Mouse (Mus musculus): ENCODE measurements around the gene Tmem255a. TPM values are rescaled to one million over a fixed set of nuclear protein-coding genes. Genes with fewer than 3 reads are reported as not detected.
"Not testable (repeated sequence)": the region's sequence is repeated elsewhere in the genome, so short reads cannot be mapped to it uniquely, and the experiment has no call there.

Tmem255a gene
- polyA plus RNA-seq, 1 experiment from 2014 or later = 16.3 TPM

DNA sequence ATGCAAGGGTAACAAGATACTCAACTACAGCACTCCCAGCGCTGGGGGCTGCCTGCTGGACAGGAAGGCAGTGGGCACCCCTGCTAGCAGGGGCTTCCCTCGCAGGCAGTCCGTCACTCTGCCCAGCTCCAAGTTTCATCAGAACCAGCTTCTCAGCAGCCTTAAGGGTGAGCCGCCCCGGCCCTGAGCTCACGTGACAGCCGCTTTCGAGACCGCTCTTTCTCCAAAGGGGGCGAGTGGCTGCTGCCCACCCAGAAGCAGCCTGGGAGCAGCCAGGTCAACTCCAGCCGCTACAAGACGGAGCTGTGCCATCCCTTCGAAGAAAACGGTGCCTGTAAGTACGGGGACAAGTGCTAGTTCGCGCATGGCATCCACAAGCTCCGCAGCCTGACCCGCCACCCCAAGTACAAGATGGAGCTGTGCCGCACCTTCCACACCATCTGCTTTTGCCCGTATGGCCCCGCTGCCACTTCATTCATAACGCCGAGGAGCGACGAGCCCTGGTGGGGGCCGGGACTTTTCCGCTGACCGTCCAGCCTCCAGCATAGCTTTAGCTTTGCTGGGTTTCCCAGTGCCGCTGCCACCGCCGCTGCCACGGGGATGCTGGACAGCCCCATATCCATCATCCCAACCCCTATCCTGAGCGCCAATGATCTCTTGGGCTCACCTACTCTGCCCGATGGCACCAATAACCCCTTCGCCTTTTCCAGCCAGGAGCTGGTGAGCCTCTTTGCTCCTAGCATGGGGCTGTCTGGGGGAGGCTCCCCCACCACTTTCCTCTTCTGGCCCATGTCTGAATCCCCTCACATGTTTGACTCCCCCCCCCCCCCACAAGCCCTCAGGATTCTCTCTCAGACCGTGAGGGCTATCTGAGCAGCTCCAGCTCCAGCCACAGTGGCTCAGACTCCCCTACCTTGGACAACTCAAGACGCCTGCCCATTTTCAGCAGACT lies 71.3 kb downstream of the Tmem255a start:
- Histone ChIP-seq H3K4me1 (replicated peaks; ENCODE audit: control insufficient read depth, insufficient read depth, low read length) (no peaks in the 10 kb centered on the region), H3K27me3 (replicated peaks; ENCODE audit: control insufficient read depth, insufficient read depth, low read length) (no peaks in the 10 kb centered on the region), H3K36me3 (ENCODE audit: control insufficient read depth, insufficient read depth) (no peaks in the 10 kb centered on the region), H3K4me3 (replicated peaks; ENCODE audit: low read length) (peak overlapping the region; percentile 47), H3K27ac (ENCODE audit: low read length) (no peak overlapping the region), H3K4me2 (ENCODE audit: low read length) (peak overlapping the region; percentile 67), H3K9ac (replicated peaks; ENCODE audit: low read depth, low read length) (peak overlapping the region; percentile 48), H3K9me3 (ENCODE audit: control insufficient read depth, low read length) (0 out of 2 replicates have a peak, but pooled peaks cover 2% of the 10 kb centered on the region)
- WGBS = 25% methylated on average over 37 of the region's 38 CpGs
- peak; percentile 62 for ATAC-seq

DNA sequence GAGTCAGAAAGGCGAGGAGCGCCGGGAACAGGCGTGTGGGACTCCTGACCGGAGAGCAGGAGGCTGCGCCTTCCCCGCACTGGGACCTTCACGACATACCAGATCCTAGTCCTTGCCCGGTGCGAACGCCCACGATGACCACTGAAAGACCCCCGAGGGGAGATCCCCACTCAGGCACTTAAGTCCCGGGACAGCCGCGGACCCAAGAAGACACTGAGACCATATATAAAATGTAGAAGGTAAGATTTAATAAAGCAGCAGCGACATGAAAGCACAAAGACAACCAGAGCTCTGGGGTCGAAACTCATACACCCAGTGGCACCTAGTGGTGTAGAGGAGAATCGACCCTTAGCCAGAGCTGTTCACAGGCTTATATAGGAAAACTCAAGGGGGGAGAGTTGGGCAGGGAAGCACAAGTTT lies 72.3 kb downstream of the Tmem255a start:
- not testable (repeated sequence) for H3K4me1 ChIP-seq (replicated peaks; ENCODE audit: control insufficient read depth, insufficient read depth, low read length); H3K9me3 ChIP-seq (ENCODE audit: control insufficient read depth, low read length); H3K27me3 ChIP-seq (replicated peaks; ENCODE audit: control insufficient read depth, insufficient read depth, low read length); H3K27ac ChIP-seq (ENCODE audit: low read length); H3K36me3 ChIP-seq (ENCODE audit: control insufficient read depth, insufficient read depth)
- 33% methylated on average over 19 of the region's 19 CpGs for whole genome bisulfite sequencing
- Histone ChIP-seq H3K4me2 (ENCODE audit: low read length) (peak overlapping the region; percentile 45), H3K4me3 (replicated peaks; ENCODE audit: low read length) (peak overlapping the region; percentile 37), H3K9ac (replicated peaks; ENCODE audit: low read depth, low read length) (peak overlapping the region; percentile 49)
- ATAC-seq = peak; percentile 72

GRCm38 (mm10) chrX:38166592-38166991 lies 85.6 kb downstream of the Tmem255a start:
- H3K4me2 ChIP-seq (ENCODE audit: low read length) = no peak overlapping the region
- 79% methylated on average over 4 of the region's 4 CpGs for WGBS
- no peaks in the 10 kb centered on the region for H3K36me3 ChIP-seq (ENCODE audit: control insufficient read depth, insufficient read depth)
- no peaks in the 10 kb centered on the region for H3K27me3 ChIP-seq (replicated peaks; ENCODE audit: control insufficient read depth, insufficient read depth, low read length)
- no peak overlapping the region for H3K27ac ChIP-seq (ENCODE audit: low read length)
- H3K4me3 ChIP-seq (replicated peaks; ENCODE audit: low read length) = no peak overlapping the region
- H3K9me3 ChIP-seq (ENCODE audit: control insufficient read depth, low read length) = no peaks in the 10 kb centered on the region
- no peak for ATAC-seq
- H3K4me1 ChIP-seq (replicated peaks; ENCODE audit: control insufficient read depth, insufficient read depth, low read length) = no peaks in the 10 kb centered on the region
- H3K9ac ChIP-seq (replicated peaks; ENCODE audit: low read depth, low read length) = no peak overlapping the region

- H3K36me3 ChIP-seq (ENCODE audit: control insufficient read depth, insufficient read depth) = no peaks in the 10 kb centered on the region
- no peaks in the 10 kb centered on the region for H3K4me1 ChIP-seq (replicated peaks; ENCODE audit: control insufficient read depth, insufficient read depth, low read length)
- H3K27ac ChIP-seq (ENCODE audit: low read length) = no peak overlapping the region
- no peaks in the 10 kb centered on the region for H3K9me3 ChIP-seq (ENCODE audit: control insufficient read depth, low read length)
- no peaks in the 10 kb centered on the region for H3K27me3 ChIP-seq (replicated peaks; ENCODE audit: control insufficient read depth, insufficient read depth, low read length)
- H3K4me3 ChIP-seq (replicated peaks; ENCODE audit: low read length) = no peak overlapping the region
- H3K9ac ChIP-seq (replicated peaks; ENCODE audit: low read depth, low read length) = no peak overlapping the region
- no peak overlapping the region for H3K4me2 ChIP-seq (ENCODE audit: low read length)
- no peak for ATAC-seq
- WGBS = 84% methylated on average over 9 of the region's 9 CpGs
Observed at GRCm38 (mm10) chrX:38166064-38166463, 86.2 kb downstream of the Tmem255a start.

GRCm38 (mm10) chrX:38165315-38165714 lies 86.9 kb downstream of the Tmem255a start:
- WGBS = 92% methylated on average over 3 of the region's 3 CpGs
- Histone ChIP-seq H3K4me1 (replicated peaks; ENCODE audit: control insufficient read depth, insufficient read depth, low read length) (no peaks in the 10 kb centered on the region), H3K36me3 (ENCODE audit: control insufficient read depth, insufficient read depth) (no peaks in the 10 kb centered on the region), H3K9ac (replicated peaks; ENCODE audit: low read depth, low read length) (no peak overlapping the region), H3K27ac (ENCODE audit: low read length) (no peak overlapping the region), H3K9me3 (ENCODE audit: control insufficient read depth, low read length) (no peaks in the 10 kb centered on the region), H3K27me3 (replicated peaks; ENCODE audit: control insufficient read depth, insufficient read depth, low read length) (no peaks in the 10 kb centered on the region), H3K4me2 (ENCODE audit: low read length) (no peak overlapping the region), H3K4me3 (replicated peaks; ENCODE audit: low read length) (no peak overlapping the region)
- no peak for ATAC-seq

DNA sequence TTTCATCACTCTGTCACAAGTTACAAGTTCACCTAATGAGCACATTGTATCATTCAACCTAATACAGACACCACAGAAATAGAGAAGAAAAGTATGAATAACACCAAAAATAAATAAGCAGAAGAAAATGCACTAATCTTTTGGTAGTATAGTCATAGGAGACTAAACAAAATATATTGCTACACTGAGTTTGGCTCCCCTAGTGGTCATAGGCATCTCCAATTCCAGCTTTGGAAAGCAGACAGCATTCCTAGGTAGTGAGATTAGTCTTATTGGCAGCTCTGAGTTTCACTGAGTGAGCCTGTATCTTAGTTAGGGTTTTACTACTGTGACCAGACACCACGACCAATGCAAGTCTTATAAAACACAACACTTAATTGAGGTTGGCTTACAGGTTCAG lies 93.1 kb downstream of the Tmem255a start:
- H3K27me3 ChIP-seq (replicated peaks; ENCODE audit: control insufficient read depth, insufficient read depth, low read length) = no peaks in the 10 kb centered on the region
- H3K36me3 ChIP-seq (ENCODE audit: control insufficient read depth, insufficient read depth) = no peaks in the 10 kb centered on the region
- H3K9me3 ChIP-seq (ENCODE audit: control insufficient read depth, low read length) = no peaks in the 10 kb centered on the region
- H3K4me1 ChIP-seq (replicated peaks; ENCODE audit: control insufficient read depth, insufficient read depth, low read length) = no peaks in the 10 kb centered on the region
- H3K4me2 ChIP-seq (ENCODE audit: low read length) = no peak overlapping the region
- no peak for ATAC-seq
- H3K4me3 ChIP-seq (replicated peaks; ENCODE audit: low read length) = no peak overlapping the region
- WGBS = 74% methylated on average over 1 of the region's 1 CpGs
- H3K27ac ChIP-seq (ENCODE audit: low read length) = no peak overlapping the region
- H3K9ac ChIP-seq (replicated peaks; ENCODE audit: low read depth, low read length) = no peak overlapping the region

Small RNAs within 50 kb of the gene (microRNA-seq; reads per million reads assigned to microRNA genes)
- not detected for gene Mir3110

Other genes starting within 250 kb of the Tmem255a start
- gene Btg1-ps1, start 233.6 kb downstream of the Tmem255a start, polyA plus RNA-seq (2015; fragmentation: Nextera tagmentation; extraction: Ambion mirVana) = not detected in 2 replicates
- not detected in 2 replicates for gene Btg1-ps2, start 209.3 kb downstream of the Tmem255a start, polyA plus RNA-seq (2015; fragmentation: Nextera tagmentation; extraction: Ambion mirVana)
- not detected in 2 replicates for gene Rhox10, start 186.0 kb downstream of the Tmem255a start, polyA plus RNA-seq (2015; fragmentation: Nextera tagmentation; extraction: Ambion mirVana)
- not detected in 2 replicates for gene Rhox11, start 167.3 kb downstream of the Tmem255a start, polyA plus RNA-seq (2015; fragmentation: Nextera tagmentation; extraction: Ambion mirVana)
- not detected in 2 replicates for gene Rhox12, start 141.5 kb downstream of the Tmem255a start, polyA plus RNA-seq (2015; fragmentation: Nextera tagmentation; extraction: Ambion mirVana)
- not detected in 2 replicates for gene Rhox13, start 131.2 kb downstream of the Tmem255a start, polyA plus RNA-seq (2015; fragmentation: Nextera tagmentation; extraction: Ambion mirVana)
- 4.6 and 6.1 TPM in 2 replicates for gene Zbtb33, start 62.6 kb downstream of the Tmem255a start, polyA plus RNA-seq (2015; fragmentation: Nextera tagmentation; extraction: Ambion mirVana)
- gene Atp1b4, start 63.7 kb upstream of the Tmem255a start, polyA plus RNA-seq (2015; fragmentation: Nextera tagmentation; extraction: Ambion mirVana) = 0.11 TPM in 1 of 2 replicates, not detected in the other
- gene Lamp2, start 204.0 kb upstream of the Tmem255a start, polyA plus RNA-seq (2015; fragmentation: Nextera tagmentation; extraction: Ambion mirVana) = 46.7 and 55.4 TPM in 2 replicates